Mouse (Mus musculus): ENCODE results near the gene Kcnj11.
A peak's percentile ranks its signal among the peaks of the same experiment; 100 is the strongest.

The Kcnj11 gene

GRCm38 (mm10) chr7:46100563-46100962 is at the start of gene Kcnj11:
Gene Kcnj11, minus strand, starts transcription at chr7:46100764.
- peak; percentile 74 for DNase-seq

- DNase-seq = no peak
These were observed 46.9 kb upstream of the Kcnj11 start for GRCm38 (mm10) chr7:46147417-46147816.

- DNase-seq = no peak
These were observed 46.2 kb upstream of the Kcnj11 start for GRCm38 (mm10) chr7:46146675-46147308.

- no peak for DNase-seq
These were observed 43.5 kb upstream of the Kcnj11 start for GRCm38 (mm10) chr7:46144061-46144460.

- DNase-seq = no peak
These were observed 37.9 kb upstream of the Kcnj11 start for GRCm38 (mm10) chr7:46138329-46138930.

- DNase-seq = no peak
These were observed 33.3 kb upstream of the Kcnj11 start for GRCm38 (mm10) chr7:46133858-46134257.

- no peak for DNase-seq
These were observed 31.7 kb upstream of the Kcnj11 start for GRCm38 (mm10) chr7:46132229-46132628.

- no peak for DNase-seq
These were observed 31.2 kb upstream of the Kcnj11 start for GRCm38 (mm10) chr7:46131806-46132205.

GRCm38 (mm10) chr7:46131266-46131665 is 30.7 kb upstream of the Kcnj11 start:
- DNase-seq = no peak

GRCm38 (mm10) chr7:46130723-46131122 is 30.2 kb upstream of the Kcnj11 start:
- no peak for DNase-seq

- DNase-seq = no peak
These were observed 29.1 kb upstream of the Kcnj11 start for GRCm38 (mm10) chr7:46129463-46130179.

GRCm38 (mm10) chr7:46128196-46128595 is 27.6 kb upstream of the Kcnj11 start:
- no peak for DNase-seq

- no peak for DNase-seq
These were observed 24.8 kb upstream of the Kcnj11 start for GRCm38 (mm10) chr7:46125340-46125739.

GRCm38 (mm10) chr7:46124460-46124859 is 23.9 kb upstream of the Kcnj11 start:
- DNase-seq = no peak

- DNase-seq = no peak
These were observed 22.4 kb upstream of the Kcnj11 start for GRCm38 (mm10) chr7:46122964-46123363.

- no peak for DNase-seq
These were observed 16.5 kb upstream of the Kcnj11 start for GRCm38 (mm10) chr7:46117035-46117434.

GRCm38 (mm10) chr7:46116118-46116581 is 15.6 kb upstream of the Kcnj11 start:
- peak; percentile 11 for DNase-seq

- no peak for DNase-seq
These were observed 12.9 kb upstream of the Kcnj11 start for GRCm38 (mm10) chr7:46113435-46113834.

- no peak for DNase-seq
These were observed 11.4 kb upstream of the Kcnj11 start for GRCm38 (mm10) chr7:46111938-46112337.

- no peak for DNase-seq
These were observed 10.8 kb upstream of the Kcnj11 start for GRCm38 (mm10) chr7:46111212-46111817.

GRCm38 (mm10) chr7:46110079-46110478 is 9.5 kb upstream of the Kcnj11 start:
- no peak for DNase-seq

- no peak for DNase-seq
These were observed 4.9 kb upstream of the Kcnj11 start for GRCm38 (mm10) chr7:46105484-46105883.

GRCm38 (mm10) chr7:46104256-46104915 is 3.8 kb upstream of the Kcnj11 start:
- no peak for DNase-seq

Data from lung, postnatal 14 days (tissue).